Mouse (Mus musculus) megakaryocyte, embryonic 14.5 days (primary cell): Measurements from ENCODE around the gene Frmd4b. TPM values are rescaled to one million over a fixed set of nuclear protein-coding genes. Genes with fewer than 3 reads are reported as not detected.
A peak's percentile ranks its signal among the peaks of the same experiment; 100 is the strongest.
"Not testable (repeated sequence)": the region's sequence is repeated elsewhere in the genome, so short reads cannot be mapped to it uniquely, and the experiment has no call there.

ENCODE experiments used
- H3K27me3 ChIP-seq: replicated peaks from 2 replicates; pipeline ENCODE3; 2012; ENCODE audit warnings: inconsistent platforms
- H3K36me3 ChIP-seq: replicated peaks from 2 replicates; pipeline ENCODE3; 2012; ENCODE audit warnings: low read length, inconsistent platforms, mixed read lengths
- H3K4me1 ChIP-seq: 2 replicates; pipeline ENCODE4 v1.6.1; 2012; ENCODE audit warnings: inconsistent platforms
- H3K4me3 ChIP-seq: replicated peaks from 2 replicates; pipeline ENCODE3; 2012; ENCODE audit warnings: moderate library complexity, mild to moderate bottlenecking, inconsistent platforms
- H3K9me3 ChIP-seq: 2 replicates; pipeline ENCODE4 v1.6.1; 2012; ENCODE audit warnings: inconsistent platforms
- FLI1 ChIP-seq: IDR thresholded peaks from 2 replicates; pipeline ENCODE4 v1.6.1; 2012; ENCODE audit warnings: low read length, inconsistent platforms, mixed read lengths
- GATA1 ChIP-seq: IDR thresholded peaks from 3 replicates; pipeline ENCODE4 v1.6.1; 2012; ENCODE audit warnings: mixed read lengths, low read length, inconsistent platforms, borderline replicate concordance
- polyA plus RNA-seq: library from polyadenylated mRNA; stranded (reverse); fragments of >175 nt; gene quantifications from 2 replicates; pipeline ENCODE4 v1.2.3, GENCODE M21; 2012; ENCODE audit warnings: low replicate concordance; ENCODE audit not compliant: insufficient read depth

The Frmd4b gene
- polyA plus RNA-seq, 1 experiment, result 9.2 TPM

- TF ChIP-seq FLI1 (no peak), GATA1 (no peak)
- no peaks in the 10 kb centered on the region for H3K36me3 ChIP-seq
- peaks cover 14% of the 10 kb centered on the region; the same call in 1 of the 2 replicates for H3K4me1 ChIP-seq
- H3K4me3 ChIP-seq, result no peak overlapping the region
- H3K9me3 ChIP-seq, result no peaks in the 10 kb centered on the region
- peaks cover 7% of the 10 kb centered on the region for H3K27me3 ChIP-seq
Measured at GRCm38 (mm10) chr6:97267132-97267531, 350.2 kb downstream of the Frmd4b start.

- Histone ChIP-seq H3K36me3 (no peaks in the 10 kb centered on the region), H3K27me3 (peaks cover 7% of the 10 kb centered on the region), H3K9me3 (no peaks in the 10 kb centered on the region), H3K4me1 (peaks cover 14% of the 10 kb centered on the region; the same call in 1 of the 2 replicates), H3K4me3 (no peak overlapping the region)
- TF ChIP-seq GATA1, result no peak
- TF ChIP-seq FLI1, result no peak
Measured at GRCm38 (mm10) chr6:97266661-97267060, 350.7 kb downstream of the Frmd4b start.

GRCm38 (mm10) chr6:97265705-97266104 is 351.6 kb downstream of the Frmd4b start:
- H3K36me3 ChIP-seq, result no peaks in the 10 kb centered on the region
- peaks cover 7% of the 10 kb centered on the region for H3K27me3 ChIP-seq
- no peaks in the 10 kb centered on the region for H3K9me3 ChIP-seq
- peaks cover 10% of the 10 kb centered on the region; the same call in 1 of the 2 replicates for H3K4me1 ChIP-seq
- no peak for TF ChIP-seq FLI1
- H3K4me3 ChIP-seq, result no peak overlapping the region

GRCm38 (mm10) chr6:97265240-97265639 is 352.1 kb downstream of the Frmd4b start:
- Histone ChIP-seq H3K4me3 (no peak overlapping the region), H3K9me3 (no peaks in the 10 kb centered on the region), H3K27me3 (peaks cover 7% of the 10 kb centered on the region), H3K4me1 (peaks cover 10% of the 10 kb centered on the region; the same call in 1 of the 2 replicates), H3K36me3 (no peaks in the 10 kb centered on the region)
- TF ChIP-seq GATA1 (no peak), FLI1 (no peak)

GRCm38 (mm10) chr6:97263750-97264149 is 353.6 kb downstream of the Frmd4b start:
- not testable (repeated sequence) for H3K36me3 ChIP-seq

GRCm38 (mm10) chr6:97262229-97262628 is 355.1 kb downstream of the Frmd4b start:
- H3K4me3 ChIP-seq, result no peak overlapping the region
- H3K27me3 ChIP-seq, result peaks cover 4% of the 10 kb centered on the region
- peaks cover 25% of the 10 kb centered on the region for H3K4me1 ChIP-seq
- no peaks in the 10 kb centered on the region for H3K36me3 ChIP-seq
- no peaks in the 10 kb centered on the region for H3K9me3 ChIP-seq
- TF ChIP-seq FLI1 (no peak), GATA1 (no peak)

More at GRCm38 (mm10) chr6:97263750-97264149, 353.6 kb downstream of the Frmd4b start:
- not testable (repeated sequence) for H3K9me3 ChIP-seq, H3K27me3 ChIP-seq, H3K4me3 ChIP-seq
- peaks cover 17% of the 10 kb centered on the region for H3K4me1 ChIP-seq

- not testable (repeated sequence) for H3K9me3 ChIP-seq, H3K4me3 ChIP-seq, H3K27me3 ChIP-seq, H3K36me3 ChIP-seq
- H3K4me1 ChIP-seq, result peaks cover 15% of the 10 kb centered on the region
Measured at GRCm38 (mm10) chr6:97259926-97260325, 357.4 kb downstream of the Frmd4b start.

GRCm38 (mm10) chr6:97258489-97258888 is 358.9 kb downstream of the Frmd4b start:
- peaks cover 5% of the 10 kb centered on the region for H3K27me3 ChIP-seq
- H3K36me3 ChIP-seq, result no peaks in the 10 kb centered on the region
- TF ChIP-seq FLI1 (no peak), GATA1 (no peak)
- H3K4me3 ChIP-seq, result no peak overlapping the region
- peaks cover 15% of the 10 kb centered on the region for H3K4me1 ChIP-seq
- no peaks in the 10 kb centered on the region for H3K9me3 ChIP-seq

GRCm38 (mm10) chr6:97252711-97253221 is 364.6 kb downstream of the Frmd4b start, which contains the start of gene Lmod3:
Gene Lmod3 (minus strand): TSS chr6:97252759.
- H3K9me3 ChIP-seq, result no peaks in the 10 kb centered on the region
- no peaks in the 10 kb centered on the region for H3K36me3 ChIP-seq
- H3K4me3 ChIP-seq, result no peak within 1 kb of the TSS
- peaks cover 5% of the 10 kb centered on the region for H3K27me3 ChIP-seq
- TF ChIP-seq FLI1 (no peak), GATA1 (no peak)
- peaks cover 29% of the 10 kb centered on the region for H3K4me1 ChIP-seq

GRCm38 (mm10) chr6:97252086-97252485 is 365.3 kb downstream of the Frmd4b start:
- Histone ChIP-seq H3K4me3 (no peak overlapping the region), H3K36me3 (no peaks in the 10 kb centered on the region), H3K27me3 (peaks cover 10% of the 10 kb centered on the region), H3K4me1 (peaks cover 29% of the 10 kb centered on the region), H3K9me3 (no peaks in the 10 kb centered on the region)
- no peak for TF ChIP-seq FLI1
- no peak for TF ChIP-seq GATA1

GRCm38 (mm10) chr6:97250966-97251365 is 366.4 kb downstream of the Frmd4b start:
- Histone ChIP-seq H3K36me3 (no peaks in the 10 kb centered on the region), H3K4me1 (peaks cover 29% of the 10 kb centered on the region), H3K9me3 (no peaks in the 10 kb centered on the region), H3K27me3 (peaks cover 5% of the 10 kb centered on the region), H3K4me3 (peak overlapping the region; percentile 23)
- no peak for TF ChIP-seq GATA1
- no peak for TF ChIP-seq FLI1
